Mouse (Mus musculus): ENCODE results near the gene Smim5.
A peak's percentile ranks its signal among the peaks of the same experiment; 100 is the strongest.

The Smim5 gene

GRCm38 (mm10) chr11:115921986-115922385 is 22.2 kb downstream of the Smim5 start:
- no peak for DNase-seq (ENCODE audit: low read depth)

GRCm38 (mm10) chr11:115929031-115929430 is 29.3 kb downstream of the Smim5 start:
- DNase-seq (ENCODE audit: low read depth), result no peak

- DNase-seq (ENCODE audit: low read depth), result no peak
Measured at GRCm38 (mm10) chr11:115929818-115930217, 30.1 kb downstream of the Smim5 start.

- no peak for DNase-seq (ENCODE audit: low read depth)
Measured at GRCm38 (mm10) chr11:115931235-115931634, 31.5 kb downstream of the Smim5 start.

GRCm38 (mm10) chr11:115933108-115933746 is 33.5 kb downstream of the Smim5 start, which contains the start of the genes Sap30bp and Recql5:
TSS of gene Sap30bp (plus strand) at chr11:115933282.
TSS of gene Recql5 (minus strand) at chr11:115933477.
- peak; percentile 99 for DNase-seq (ENCODE audit: low read depth)

- DNase-seq (ENCODE audit: low read depth), result no peak
Measured at GRCm38 (mm10) chr11:115933747-115934110, 34.0 kb downstream of the Smim5 start.

- peak; percentile 85 for DNase-seq (ENCODE audit: low read depth)
Measured at GRCm38 (mm10) chr11:115939690-115940329, 40.0 kb downstream of the Smim5 start.

- no peak for DNase-seq (ENCODE audit: low read depth)
Measured at GRCm38 (mm10) chr11:115941980-115942379, 42.2 kb downstream of the Smim5 start.

- no peak for DNase-seq (ENCODE audit: low read depth)
Measured at GRCm38 (mm10) chr11:115945247-115945646, 45.5 kb downstream of the Smim5 start.

- DNase-seq (ENCODE audit: low read depth), result no peak
Measured at GRCm38 (mm10) chr11:115946221-115946828, 46.6 kb downstream of the Smim5 start.

GRCm38 (mm10) chr11:115948316-115948715 is 48.5 kb downstream of the Smim5 start:
- no peak for DNase-seq (ENCODE audit: low read depth)

- DNase-seq (ENCODE audit: low read depth), result no peak
Measured at GRCm38 (mm10) chr11:115950719-115951118, 51.0 kb downstream of the Smim5 start.

GRCm38 (mm10) chr11:115954712-115955111 is 54.9 kb downstream of the Smim5 start:
- DNase-seq (ENCODE audit: low read depth), result no peak

- DNase-seq (ENCODE audit: low read depth), result no peak
Measured at GRCm38 (mm10) chr11:115955195-115955858, 55.6 kb downstream of the Smim5 start.
